Mouse (Mus musculus) lung, postnatal 0 days (tissue): ENCODE data around the gene Man2b1.
"Not testable (repeated sequence)": the region's sequence is repeated elsewhere in the genome, so short reads cannot be mapped to it uniquely, and the experiment has no call there.

ENCODE experiments used
- CTCF ChIP-seq: IDR thresholded peaks from 2 replicates; pipeline ENCODE4 v1.5.1; 2016; ENCODE audit warnings: antibody characterized with exemption, mild to moderate bottlenecking
- EP300 ChIP-seq: IDR thresholded peaks from 2 replicates; pipeline ENCODE4 v1.6.1; 2016; ENCODE audit warnings: antibody characterized with exemption, mild to moderate bottlenecking, control low read depth

- TF ChIP-seq EP300, CTCF: not testable (repeated sequence)
Observed at GRCm38 (mm10) chr8:85082169-85082568, 901 bp upstream of the Man2b1 start.
